Mouse (Mus musculus) adrenal gland, adult 2 months (tissue): Measurements from ENCODE around the gene Trit1. TPM values are rescaled to one million over a fixed set of nuclear protein-coding genes. Genes with fewer than 3 reads are reported as not detected.
"Not testable (repeated sequence)": the region's sequence is repeated elsewhere in the genome, so short reads cannot be mapped to it uniquely, and the experiment has no call there.

ENCODE experiments used
- DNase-seq: peaks from one replicate; pipeline ENCODE4 v3.0.0; 2021
- long read RNA-seq: library from polyadenylated mRNA; stranded (forward); transcript quantifications from one replicate; pipeline ENCODE4 v2.0.0, GENCODE M21; 2021
- polyA plus RNA-seq: library from polyadenylated mRNA; depleted of rRNA; stranded (reverse); fragments of >200 nt; gene quantifications from 2 replicates; pipeline ENCODE4 v1.2.3, GENCODE M21; 2012; rRNA removed
- total RNA-seq, 2 experiments: library from RNA; stranded (reverse); gene quantifications; 2 replicates each; pipeline ENCODE4 v1.2.3; 2021

Gene Trit1
- total RNA-seq = 10 to 100 TPM; 17.0 to 21.8 TPM
- 3.4 and 4.3 TPM in 2 replicates for polyA plus RNA-seq
- long read RNA-seq, transcript Trit1-201 (11 exons, 2,074 nt) = major isoform, 12 of 16 reads
- long read RNA-seq, partial matches to known transcripts = 0 of 16 reads
- long read RNA-seq, other reads (novel, unspliced or antisense) = 2 of 16 reads

DNA sequence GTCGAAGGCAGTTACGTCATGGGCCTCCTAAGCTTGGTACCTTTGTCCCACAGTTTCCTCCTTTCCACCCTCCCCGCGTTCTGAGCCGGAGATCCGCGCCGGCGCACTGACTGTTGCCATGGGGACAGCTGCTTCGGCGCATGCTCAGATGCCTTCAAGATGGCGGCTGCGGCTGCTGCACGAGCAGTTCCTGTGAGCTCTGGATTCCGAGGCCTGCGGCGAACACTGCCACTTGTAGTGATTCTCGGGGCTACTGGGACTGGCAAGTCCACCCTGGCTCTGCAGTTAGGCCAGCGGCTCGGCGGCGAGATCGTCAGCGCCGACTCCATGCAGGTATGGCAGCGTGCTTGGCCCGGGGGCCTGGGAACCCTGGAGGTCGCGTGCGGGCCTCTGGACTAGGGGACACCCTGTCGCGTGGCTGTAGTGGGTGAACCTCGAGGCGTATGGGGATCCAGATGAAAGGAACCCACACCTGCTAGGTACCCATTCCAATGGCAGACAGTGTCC is at the start of gene Trit1:
Gene Trit1 (plus strand): TSS at position 147 of the 507 bp plus-strand sequence.
- peak; percentile 96 for DNase-seq

DNA sequence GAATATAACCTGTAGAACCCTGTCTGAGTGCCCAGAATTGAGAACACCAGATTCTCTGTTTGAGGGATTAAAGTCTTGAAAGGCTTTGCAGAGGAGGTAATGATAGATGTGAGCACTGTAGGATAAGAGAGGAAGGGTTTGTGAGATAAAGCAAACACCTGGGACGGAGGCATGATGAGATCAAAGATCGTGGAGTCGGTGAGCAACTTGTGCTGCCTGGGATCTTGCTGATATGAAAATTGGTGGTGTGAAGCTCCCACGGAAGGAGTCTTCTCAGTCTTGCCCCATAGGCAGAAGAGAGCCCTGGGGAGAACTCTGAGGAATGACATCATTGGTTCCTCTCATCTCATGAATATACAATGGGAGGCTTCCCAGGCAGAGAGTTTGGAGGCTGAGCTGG is 48.3 kb upstream of the Trit1 start:
- no peak for DNase-seq

DNA sequence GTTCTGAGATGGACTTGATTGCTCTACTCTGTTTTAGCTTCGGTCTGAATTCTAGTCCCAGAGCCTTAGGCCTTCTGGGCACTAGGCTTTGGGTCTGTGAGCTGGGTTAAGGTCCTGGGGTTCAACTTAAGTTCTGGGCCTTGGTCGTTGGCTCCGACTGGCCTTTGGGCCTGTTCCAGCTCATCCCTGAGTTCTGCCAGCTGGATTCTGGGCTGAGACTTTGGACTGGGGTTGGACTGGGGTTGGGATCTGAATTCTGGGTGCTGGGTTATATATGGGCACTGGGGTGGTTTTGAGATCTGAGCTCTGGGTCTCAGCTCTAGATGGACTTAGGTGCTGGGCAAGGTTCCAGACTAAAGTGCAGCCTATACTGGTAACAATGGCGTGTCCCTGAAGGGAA is 45.2 kb upstream of the Trit1 start:
- no peak for DNase-seq

DNA sequence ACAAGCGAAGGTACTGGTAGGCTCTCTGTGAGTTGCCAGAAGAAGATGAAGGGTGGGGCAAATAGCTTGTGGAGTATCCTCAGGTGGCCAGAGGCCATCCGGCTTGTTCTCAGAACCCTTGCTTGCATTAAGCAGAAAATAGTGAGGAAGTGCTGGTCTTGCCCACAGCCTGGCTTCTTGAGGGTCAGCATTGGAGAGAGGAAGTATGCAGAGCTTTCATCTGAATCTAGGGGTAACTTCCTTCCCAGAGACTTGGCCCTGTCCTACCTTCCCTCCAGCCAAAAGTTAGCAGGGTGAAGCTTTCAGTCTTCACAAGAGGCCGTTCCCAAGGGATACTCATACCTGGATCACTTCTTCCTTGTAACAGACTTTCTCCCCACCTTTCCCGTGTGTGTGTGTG is 44.8 kb upstream of the Trit1 start:
- DNase-seq = no peak

- no peak for DNase-seq
These were observed 44.3 kb upstream of the Trit1 start for GRCm38 (mm10) chr4:122972056-122972455.

- DNase-seq = no peak
These were observed 41.3 kb upstream of the Trit1 start for GRCm38 (mm10) chr4:122974976-122975520.

DNA sequence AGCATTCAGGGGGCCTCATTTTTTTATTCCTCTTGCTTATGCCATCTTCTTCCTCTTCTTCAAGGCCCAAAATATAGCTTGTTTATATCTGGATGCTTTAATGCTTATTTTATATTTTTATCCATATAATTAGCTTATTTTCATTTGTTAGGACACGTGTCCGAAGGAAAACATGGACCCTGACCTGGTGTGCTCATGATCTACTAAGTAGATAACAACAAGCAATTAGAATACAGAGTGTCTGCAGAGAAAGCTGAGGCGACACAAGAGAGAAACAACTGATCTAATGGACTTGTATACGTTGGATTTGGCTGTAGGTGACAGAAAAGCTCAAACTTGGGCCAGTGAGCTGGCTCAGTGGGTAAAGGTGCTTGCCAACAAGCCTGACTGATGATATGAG is 39.5 kb upstream of the Trit1 start:
- DNase-seq = no peak

DNA sequence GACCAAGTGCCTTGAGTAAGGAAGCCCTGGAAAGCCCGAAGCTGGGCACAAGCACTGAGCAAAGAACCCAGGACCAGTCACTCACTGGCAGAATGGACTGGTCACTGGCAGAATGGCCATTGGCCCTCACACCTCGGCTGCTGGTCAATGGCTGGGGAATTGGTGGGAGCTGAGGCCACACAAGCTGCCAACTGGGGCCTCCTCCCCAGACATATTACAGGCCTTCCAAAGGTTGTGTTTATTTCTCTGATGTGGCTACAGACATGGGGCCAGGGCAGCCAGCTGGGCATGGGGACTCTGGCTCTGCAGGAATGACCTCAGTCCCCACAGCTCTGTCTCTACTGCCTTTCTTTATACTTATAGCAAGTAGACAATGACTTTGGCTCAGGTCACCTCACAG is 37.5 kb upstream of the Trit1 start:
- peak; percentile 33 for DNase-seq

DNA sequence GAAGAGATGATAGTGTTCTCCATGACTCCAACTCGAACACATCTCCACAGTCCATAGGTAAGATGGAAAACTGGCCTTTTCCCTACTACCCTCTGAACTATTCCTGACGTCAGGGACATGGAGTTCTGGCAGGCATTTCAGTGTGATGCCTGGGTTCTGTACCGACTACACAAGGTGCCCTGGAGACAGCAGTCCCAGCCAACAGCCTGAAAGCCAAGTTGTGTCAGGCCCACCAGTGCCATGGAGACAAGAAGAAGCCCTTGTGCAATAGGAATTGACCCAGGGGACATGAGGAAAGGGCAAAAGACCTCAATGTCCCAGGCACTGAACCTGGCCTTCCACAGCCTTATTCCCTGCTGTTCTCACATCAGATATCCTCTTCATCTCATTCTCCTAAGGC is 36.6 kb upstream of the Trit1 start:
- DNase-seq = peak; percentile 34

- no peak for DNase-seq
These were observed 35.7 kb upstream of the Trit1 start for GRCm38 (mm10) chr4:122980684-122981083.

GRCm38 (mm10) chr4:122981238-122981637 is 35.2 kb upstream of the Trit1 start:
- no peak for DNase-seq

GRCm38 (mm10) chr4:122981930-122982329 is 34.5 kb upstream of the Trit1 start:
- no peak for DNase-seq

DNA sequence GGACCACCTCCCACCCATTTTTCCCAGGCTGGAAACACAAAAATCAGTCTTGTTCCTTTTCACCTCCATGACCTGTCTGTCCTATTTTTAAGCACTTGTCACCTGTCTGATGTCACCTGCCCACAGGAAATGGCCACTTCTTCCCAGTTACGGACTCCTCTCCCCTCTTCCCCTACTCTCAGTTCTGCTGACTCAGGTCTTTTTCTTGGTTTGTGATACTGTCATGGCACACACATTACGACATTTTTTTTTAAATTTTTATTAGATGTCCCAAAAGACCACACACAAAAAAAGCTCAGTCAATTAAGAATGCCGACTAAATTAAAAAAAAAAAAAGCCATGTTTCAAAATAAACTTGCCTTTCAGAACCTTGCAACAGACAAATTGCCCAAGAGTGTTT is 33.9 kb upstream of the Trit1 start:
- no peak for DNase-seq

- no peak for DNase-seq
These were observed 32.7 kb upstream of the Trit1 start for GRCm38 (mm10) chr4:122983486-122984261.

DNA sequence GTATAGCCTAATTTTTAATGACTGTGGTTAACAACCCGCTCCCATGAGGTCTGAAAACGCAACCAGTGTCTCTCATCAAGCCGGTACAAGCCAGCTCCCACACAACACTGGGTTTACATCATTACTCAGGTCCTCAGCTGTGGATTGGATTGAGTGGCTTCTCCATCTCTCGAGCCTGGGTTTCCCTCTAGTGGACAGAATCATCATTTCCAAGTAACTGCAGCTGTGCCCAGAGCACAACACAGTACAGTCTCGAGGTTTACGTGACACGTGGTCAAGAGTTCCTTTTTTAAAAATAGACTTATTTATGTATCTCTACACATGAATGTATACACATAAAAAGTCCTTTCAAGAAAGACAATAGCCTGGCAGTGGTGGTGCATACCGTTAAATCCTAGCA is 31.3 kb upstream of the Trit1 start:
- peak; percentile 55 for DNase-seq

GRCm38 (mm10) chr4:122987421-122987820 is 29.0 kb upstream of the Trit1 start:
- peak; percentile 32 for DNase-seq

DNA sequence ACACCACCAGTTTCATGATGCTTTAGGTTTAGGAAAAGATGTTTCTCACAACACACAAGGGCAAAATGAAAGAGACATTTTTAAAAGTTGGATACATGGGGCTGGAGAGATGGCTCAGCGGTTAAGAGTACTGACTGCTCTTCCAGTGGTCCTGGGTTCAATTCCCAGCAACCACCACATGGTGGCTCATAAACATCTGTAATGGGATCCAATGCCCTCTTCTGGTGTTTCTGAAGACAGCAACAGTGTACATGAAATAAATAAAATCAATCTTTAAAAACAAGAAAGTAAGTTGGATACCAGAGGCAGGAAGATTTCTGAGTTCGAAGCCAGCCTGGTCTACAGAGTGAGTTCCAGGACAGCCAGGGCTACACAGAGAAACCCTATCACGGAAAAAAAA is 28.4 kb upstream of the Trit1 start:
- not testable (repeated sequence) for DNase-seq

GRCm38 (mm10) chr4:122991177-122991576 is 25.2 kb upstream of the Trit1 start:
- no peak for DNase-seq

- DNase-seq = no peak
These were observed 24.1 kb upstream of the Trit1 start for GRCm38 (mm10) chr4:122992276-122992675.

DNA sequence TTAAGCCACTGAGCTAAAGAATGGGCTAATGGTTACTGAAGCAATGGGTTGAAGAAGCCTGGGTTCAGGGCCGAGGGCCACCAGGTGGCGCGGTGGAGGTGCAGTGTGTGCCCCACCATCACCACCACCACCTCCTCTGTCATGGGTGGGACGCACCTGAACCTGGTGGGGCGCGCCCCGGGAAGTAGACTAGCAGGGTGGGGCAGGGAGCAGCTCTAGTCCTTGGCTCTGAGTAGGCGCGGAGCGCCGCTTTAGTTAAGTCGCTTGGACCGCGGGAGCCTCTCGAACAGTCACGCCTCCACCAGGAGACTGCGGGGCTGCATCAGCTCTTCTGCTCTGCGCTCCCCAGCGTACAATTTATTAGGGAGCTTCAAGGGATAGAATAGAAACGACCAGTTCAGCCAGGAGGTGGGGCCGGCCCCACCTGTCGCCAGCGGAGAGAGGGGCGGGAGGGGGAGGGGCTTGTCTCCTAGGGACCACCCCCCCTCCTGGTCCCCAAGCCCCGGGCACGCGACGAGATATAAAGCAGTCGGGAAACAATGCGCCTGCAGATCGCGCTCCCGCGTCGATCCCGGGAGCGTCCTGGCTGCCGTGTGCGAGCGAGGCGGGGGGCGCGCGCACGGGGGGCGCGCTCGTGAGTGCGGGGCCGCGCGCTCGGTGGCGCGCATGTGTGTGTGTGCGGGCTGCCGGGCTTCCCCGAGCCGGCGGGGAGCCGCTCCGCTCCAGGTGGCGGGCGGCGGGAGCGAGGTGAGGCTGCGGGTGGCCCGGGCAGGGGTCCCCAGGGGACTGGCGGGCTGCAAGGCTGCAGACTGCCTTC is 20.8 kb upstream of the Trit1 start, which contains the start of gene Mycl:
Gene Mycl (plus strand): TSS at position 249 of the 817 bp plus-strand sequence.
- peak; percentile 87 for DNase-seq

DNA sequence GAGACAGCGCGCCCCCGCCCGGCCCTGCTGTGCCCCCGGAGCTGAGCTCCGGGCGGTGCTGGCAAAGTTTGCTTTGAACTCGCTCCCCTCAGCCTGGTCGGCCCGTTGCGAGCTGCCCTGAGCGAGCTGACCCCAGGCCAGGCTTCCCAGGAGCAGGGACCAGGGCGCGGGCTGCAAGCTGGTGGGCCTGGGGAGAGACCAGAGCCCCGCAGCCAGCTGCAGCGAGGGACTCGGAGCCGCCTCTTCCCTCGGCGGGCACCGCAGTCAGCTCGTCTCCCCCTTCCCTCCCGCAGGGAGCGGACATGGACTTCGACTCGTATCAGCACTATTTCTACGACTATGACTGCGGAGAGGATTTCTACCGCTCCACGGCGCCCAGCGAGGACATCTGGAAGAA is 20.2 kb upstream of the Trit1 start:
- DNase-seq = peak; percentile 57

DNA sequence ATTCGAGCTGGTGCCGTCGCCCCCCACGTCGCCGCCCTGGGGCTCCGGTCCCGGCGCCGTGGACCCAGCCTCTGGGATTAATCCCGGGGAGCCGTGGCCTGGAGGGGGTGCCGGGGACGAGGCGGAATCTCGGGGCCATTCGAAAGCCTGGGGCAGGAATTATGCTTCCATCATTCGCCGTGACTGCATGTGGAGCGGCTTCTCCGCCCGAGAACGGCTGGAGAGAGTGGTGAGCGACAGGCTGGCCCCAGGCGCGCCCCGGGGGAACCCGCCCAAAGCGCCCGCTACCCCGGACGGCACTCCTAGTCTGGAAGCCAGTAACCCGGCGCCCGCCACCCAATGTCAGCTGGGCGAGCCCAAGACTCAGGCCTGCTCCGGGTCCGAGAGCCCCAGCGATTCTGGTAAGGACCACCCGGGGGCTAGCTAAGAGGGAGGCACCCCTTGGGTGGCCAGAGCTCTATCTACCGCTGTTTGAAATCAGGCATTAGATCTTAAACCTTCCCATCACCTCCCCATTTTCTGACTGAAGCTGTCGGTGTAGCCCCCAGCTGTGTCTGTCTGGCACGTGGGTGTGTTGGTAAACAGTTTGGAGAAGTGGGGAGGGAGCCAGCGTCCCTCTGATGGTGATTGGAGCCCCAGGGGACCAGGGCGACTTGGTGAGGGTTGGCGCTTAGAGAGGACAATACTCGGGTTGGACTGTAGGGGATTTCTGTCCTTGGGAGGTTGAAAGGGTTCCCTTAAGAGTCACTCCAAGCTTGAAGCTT is 19.6 kb upstream of the Trit1 start:
- no peak for DNase-seq
